Mouse (Mus musculus): ENCODE measurements around the gene Isyna1.

- TF ChIP-seq CTCF (conservative IDR thresholded peaks at IDR 0.05; ENCODE audit: low read length) (no peak), NANOG (IDR thresholded peaks at IDR 0.05; ENCODE audit: borderline replicate concordance, low read length) (no peak)
Observed at GRCm38 (mm10) chr8:70632346-70632892, 38.2 kb downstream of the Isyna1 start, which contains the start of gene Gdf15.
